24 mouse cellular contexts compared by ENCODE assay signal in genomic region chr16:46296412-46296811, GRCm38 (mm10).
"Had no signal": no experiment of that assay in that cellular context is flagged by ENCODE, and none has a peak within 500 bp of the region (broad histone marks: within the 10 kb centered on the region; RNA-seq: fewer than 3 reads in every experiment).

No protein-coding gene starts in this region.

- H3K4me2 ChIP-seq: limb, embryonic 13.5 days; liver, embryonic 12.5 days; liver, embryonic 15.5 days; lung, embryonic 15.5 days; midbrain, embryonic 13.5 days; neural tube, embryonic 13.5 days; stomach, embryonic 15.5 days had no signal

- H3K4me3 ChIP-seq: layer of hippocampus, adult 2 months; limb, embryonic 10.5 days; limb, embryonic 13.5 days; liver, embryonic 12.5 days; liver, embryonic 15.5 days; lung, embryonic 15.5 days; megakaryocyte, embryonic 14.5 days; midbrain, embryonic 10.5 days; midbrain, embryonic 13.5 days; myocyte; neural tube, embryonic 13.5 days; stomach, embryonic 15.5 days had no signal

- H3K27me3 ChIP-seq: limb, embryonic 13.5 days; liver, embryonic 12.5 days; liver, embryonic 15.5 days; lung, embryonic 15.5 days; megakaryocyte, embryonic 14.5 days; midbrain, embryonic 13.5 days; neural tube, embryonic 13.5 days; stomach, embryonic 15.5 days had no signal

- ATAC-seq: liver, embryonic 12.5 days; midbrain, embryonic 13.5 days; midbrain, embryonic 16.5 days had no signal

- H3K9ac ChIP-seq: limb, embryonic 13.5 days; liver, embryonic 12.5 days; liver, embryonic 15.5 days; lung, embryonic 15.5 days; midbrain, embryonic 13.5 days; neural tube, embryonic 13.5 days; stomach, embryonic 15.5 days had no signal

- DNase-seq: kidney, postnatal 25 days; layer of hippocampus, adult 9-11 months; liver; lung, adult 18-20 months; lung, postnatal 10 days; lung, postnatal 36 days; retina, postnatal 1 day; right cerebral cortex, postnatal 25 days; spleen, adult 18-20 months; thymus, postnatal 25 days had no signal

- H3K36me3 ChIP-seq: limb, embryonic 10.5 days; limb, embryonic 13.5 days; liver, embryonic 12.5 days; liver, embryonic 15.5 days; lung, embryonic 15.5 days; midbrain, embryonic 10.5 days; midbrain, embryonic 13.5 days; neural tube, embryonic 13.5 days; stomach, embryonic 15.5 days had no signal

- H3K4me1 ChIP-seq: limb, embryonic 13.5 days; liver, embryonic 12.5 days; liver, embryonic 15.5 days; lung, embryonic 15.5 days; megakaryocyte, embryonic 14.5 days; neural tube, embryonic 13.5 days; stomach, embryonic 15.5 days had no signal

- H3K27ac ChIP-seq: kidney, postnatal 0 days; layer of hippocampus, adult 2 months; limb, embryonic 10.5 days; limb, embryonic 13.5 days; liver, embryonic 12.5 days; liver, embryonic 15.5 days; lung, embryonic 15.5 days; midbrain, embryonic 10.5 days; midbrain, embryonic 13.5 days; neural tube, embryonic 13.5 days; stomach, embryonic 15.5 days had no signal

- H3K9me3 ChIP-seq: limb, embryonic 10.5 days; limb, embryonic 13.5 days; liver, embryonic 12.5 days; liver, embryonic 15.5 days; lung, embryonic 15.5 days; megakaryocyte, embryonic 14.5 days; midbrain, embryonic 10.5 days; midbrain, embryonic 13.5 days; neural tube, embryonic 13.5 days; stomach, embryonic 15.5 days had no signal
